Mouse (Mus musculus): ENCODE results near the gene Aldh1a1. TPM values are rescaled to one million over a fixed set of nuclear protein-coding genes. Genes with fewer than 3 reads are reported as not detected.
A peak's percentile ranks its signal among the peaks of the same experiment; 100 is the strongest.
"Not testable (repeated sequence)": the region's sequence is repeated elsewhere in the genome, so short reads cannot be mapped to it uniquely, and the experiment has no call there.

Aldh1a1 gene
- polyA plus RNA-seq, 1 experiment from 2014 or later, result 13.1 TPM

GRCm38 (mm10) chr19:20631020-20631419 lies 138.5 kb downstream of the Aldh1a1 start:
- H3K4me1 ChIP-seq, result 0 out of 2 replicates have a peak, but pooled peaks cover 4% of the 10 kb centered on the region
- no peaks in the 10 kb centered on the region for H3K27me3 ChIP-seq (replicated peaks; ENCODE audit: low read depth, poor library complexity, severe bottlenecking)
- H3K36me3 ChIP-seq (replicated peaks), result no peaks in the 10 kb centered on the region
- no peak overlapping the region for H3K4me3 ChIP-seq
- WGBS, result 92% methylated on average over 1 of the region's 1 CpGs
- H3K9me3 ChIP-seq, result no peaks in the 10 kb centered on the region
- no peak for DNase-seq (ENCODE audit: low spot score)
- no peak overlapping the region for H3K27ac ChIP-seq (replicated peaks)

- peak; percentile 61 for DNase-seq (ENCODE audit: low spot score)
- Histone ChIP-seq H3K27ac (replicated peaks) (peak overlapping the region; percentile 59; the same call in 1 of the 2 replicates), H3K4me1 (0 out of 2 replicates have a peak, but pooled peaks cover 4% of the 10 kb centered on the region), H3K9me3 (no peaks in the 10 kb centered on the region), H3K27me3 (replicated peaks; ENCODE audit: low read depth, poor library complexity, severe bottlenecking) (no peaks in the 10 kb centered on the region), H3K4me3 (no peak overlapping the region), H3K36me3 (replicated peaks) (no peaks in the 10 kb centered on the region)
- WGBS, result 44% methylated on average over 12 of the region's 12 CpGs
Measured at GRCm38 (mm10) chr19:20633876-20634691, 141.6 kb downstream of the Aldh1a1 start.

- no peak for DNase-seq (ENCODE audit: low spot score)
Measured at GRCm38 (mm10) chr19:20644346-20644745, 151.8 kb downstream of the Aldh1a1 start.

GRCm38 (mm10) chr19:20647496-20647895 lies 155.0 kb downstream of the Aldh1a1 start:
- DNase-seq (ENCODE audit: low spot score); H3K4me3 ChIP-seq; H3K4me1 ChIP-seq; H3K27ac ChIP-seq (replicated peaks); H3K9me3 ChIP-seq; H3K27me3 ChIP-seq (replicated peaks; ENCODE audit: low read depth, poor library complexity, severe bottlenecking); H3K36me3 ChIP-seq (replicated peaks): not testable (repeated sequence)

More at GRCm38 (mm10) chr19:20644346-20644745, 151.8 kb downstream of the Aldh1a1 start:
- Histone ChIP-seq H3K36me3 (replicated peaks) (no peaks in the 10 kb centered on the region), H3K9me3 (no peaks in the 10 kb centered on the region), H3K27ac (replicated peaks) (no peak overlapping the region), H3K27me3 (replicated peaks; ENCODE audit: low read depth, poor library complexity, severe bottlenecking) (no peaks in the 10 kb centered on the region), H3K4me1 (no peaks in the 10 kb centered on the region), H3K4me3 (no peak overlapping the region)
- 76% methylated on average over 3 of the region's 3 CpGs for WGBS

- 41% methylated on average over 2 of the region's 2 CpGs for WGBS
- H3K36me3 ChIP-seq (replicated peaks), result no peaks in the 10 kb centered on the region
- no peak for DNase-seq (ENCODE audit: low spot score)
Measured at GRCm38 (mm10) chr19:20650008-20650407, 157.5 kb downstream of the Aldh1a1 start.

GRCm38 (mm10) chr19:20653082-20653676 lies 160.7 kb downstream of the Aldh1a1 start:
- WGBS, result 84% methylated on average over 1 of the region's 1 CpGs
- no peak overlapping the region for H3K4me3 ChIP-seq
- no peak for DNase-seq (ENCODE audit: low spot score)
- H3K4me1 ChIP-seq, result no peaks in the 10 kb centered on the region
- H3K36me3 ChIP-seq (replicated peaks), result no peaks in the 10 kb centered on the region
- H3K9me3 ChIP-seq, result no peaks in the 10 kb centered on the region
- H3K27me3 ChIP-seq (replicated peaks; ENCODE audit: low read depth, poor library complexity, severe bottlenecking), result no peaks in the 10 kb centered on the region
- H3K27ac ChIP-seq (replicated peaks), result no peak overlapping the region

More at GRCm38 (mm10) chr19:20650008-20650407, 157.5 kb downstream of the Aldh1a1 start:
- no peaks in the 10 kb centered on the region for H3K9me3 ChIP-seq
- H3K27me3 ChIP-seq (replicated peaks; ENCODE audit: low read depth, poor library complexity, severe bottlenecking), result no peaks in the 10 kb centered on the region
- no peak overlapping the region for H3K27ac ChIP-seq (replicated peaks)
- H3K4me1 ChIP-seq, result no peaks in the 10 kb centered on the region
- no peak overlapping the region for H3K4me3 ChIP-seq

GRCm38 (mm10) chr19:20654141-20654873 lies 161.8 kb downstream of the Aldh1a1 start:
- DNase-seq (ENCODE audit: low spot score), result no peak
- WGBS, result 71% methylated on average over 3 of the region's 3 CpGs
- Histone ChIP-seq H3K4me1 (no peaks in the 10 kb centered on the region), H3K9me3 (no peaks in the 10 kb centered on the region), H3K4me3 (no peak overlapping the region), H3K27ac (replicated peaks) (no peak overlapping the region), H3K27me3 (replicated peaks; ENCODE audit: low read depth, poor library complexity, severe bottlenecking) (no peaks in the 10 kb centered on the region), H3K36me3 (replicated peaks) (no peaks in the 10 kb centered on the region)

- WGBS, result 90% methylated on average over 3 of the region's 3 CpGs
- Histone ChIP-seq H3K4me3 (no peak overlapping the region), H3K27ac (replicated peaks) (no peak overlapping the region), H3K27me3 (replicated peaks; ENCODE audit: low read depth, poor library complexity, severe bottlenecking) (no peaks in the 10 kb centered on the region), H3K9me3 (no peaks in the 10 kb centered on the region), H3K4me1 (no peaks in the 10 kb centered on the region), H3K36me3 (replicated peaks) (no peaks in the 10 kb centered on the region)
- DNase-seq (ENCODE audit: low spot score), result no peak
Measured at GRCm38 (mm10) chr19:20677697-20678355, 185.3 kb downstream of the Aldh1a1 start.

Other genes with a start within 250 kb of the Aldh1a1 start
- gene Anxa1, start 101.8 kb upstream of the Aldh1a1 start, polyA plus RNA-seq (2016; fragmentation: Nextera tagmentation; extraction: Ambion mirVana), result 0.92 and 4.3 TPM in 2 replicates
- gene Aldh1a7, start 234.8 kb downstream of the Aldh1a1 start, polyA plus RNA-seq (2016; fragmentation: Nextera tagmentation; extraction: Ambion mirVana), result 2.8 and 3.6 TPM in 2 replicates